Mouse (Mus musculus) E14TG2a.4 (cell line): ENCODE measurements around the gene Telo2.

Source experiments
- H3K27me3 ChIP-seq: 2 replicates; pipeline ENCODE4 v1.6.1; 2014; ENCODE audit warnings: low read length, control low read depth; ENCODE audit not compliant: insufficient read depth
- H3K36me3 ChIP-seq: 2 replicates; pipeline ENCODE4 v1.6.1; 2014; ENCODE audit warnings: low read length, control low read depth; ENCODE audit not compliant: insufficient read depth
- H3K4me1 ChIP-seq: replicated peaks from 2 replicates; pipeline ENCODE4 v1.6.1; 2014; ENCODE audit warnings: low read depth, low read length, control low read depth
- H3K4me3 ChIP-seq: replicated peaks from 2 replicates; pipeline ENCODE4 v1.5.1; 2014; ENCODE audit warnings: mild to moderate bottlenecking, low read length
- H3K9me3 ChIP-seq: 2 replicates; pipeline ENCODE4 v1.6.1; 2014; ENCODE audit warnings: low read length, control low read depth
- CTCF ChIP-seq: conservative IDR thresholded peaks from 2 replicates; pipeline ENCODE4 v1.5.1; 2014; ENCODE audit warnings: low read length
- NANOG ChIP-seq: IDR thresholded peaks from 2 replicates; pipeline ENCODE4 v1.6.1; 2014; ENCODE audit warnings: borderline replicate concordance, low read length, mixed read lengths
- POU5F1 ChIP-seq: IDR thresholded peaks from 2 replicates; pipeline ENCODE4 v1.6.1; 2014; ENCODE audit warnings: low read length, borderline replicate concordance

The Telo2 gene

GRCm38 (mm10) chr17:25111739-25112422 lies 3.9 kb downstream of the Telo2 start:
- Histone ChIP-seq H3K36me3 (peaks cover 76% of the 10 kb centered on the region), H3K9me3 (no peaks in the 10 kb centered on the region), H3K4me1 (peaks cover 21% of the 10 kb centered on the region), H3K27me3 (no peaks in the 10 kb centered on the region), H3K4me3 (no peak overlapping the region)
- TF ChIP-seq CTCF (no peak), NANOG (no peak), POU5F1 (no peak)

DNA sequence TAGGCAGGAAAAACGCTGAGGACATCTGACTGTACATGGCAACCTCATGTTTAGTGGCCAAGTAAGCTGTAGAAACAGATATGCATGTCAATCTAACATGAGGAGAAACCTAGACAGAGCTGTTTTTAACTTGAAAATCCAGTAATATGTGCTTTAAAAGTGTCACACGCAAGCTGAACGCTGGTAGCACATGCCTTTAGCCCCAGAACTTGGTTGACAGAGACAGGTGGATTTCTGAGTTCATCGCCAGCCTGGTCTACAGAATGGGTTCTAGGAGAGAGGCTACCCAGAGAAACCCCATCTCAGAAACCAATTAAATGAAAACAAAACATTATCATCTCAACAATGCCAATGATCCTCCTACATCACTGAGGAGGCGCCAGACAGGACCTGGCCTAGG lies 4.5 kb downstream of the Telo2 start:
- Histone ChIP-seq H3K36me3 (peaks cover 82% of the 10 kb centered on the region), H3K27me3 (no peaks in the 10 kb centered on the region), H3K4me3 (no peak overlapping the region), H3K4me1 (peaks cover 14% of the 10 kb centered on the region), H3K9me3 (no peaks in the 10 kb centered on the region)
- no peak for TF ChIP-seq CTCF
- no peak for TF ChIP-seq POU5F1
- TF ChIP-seq NANOG = no peak

GRCm38 (mm10) chr17:25110590-25110989 lies 5.2 kb downstream of the Telo2 start:
- TF ChIP-seq CTCF (no peak), NANOG (no peak)
- no peaks in the 10 kb centered on the region for H3K27me3 ChIP-seq
- no peak overlapping the region for H3K4me3 ChIP-seq
- peaks cover 89% of the 10 kb centered on the region for H3K36me3 ChIP-seq
- H3K4me1 ChIP-seq = peaks cover 11% of the 10 kb centered on the region
- no peaks in the 10 kb centered on the region for H3K9me3 ChIP-seq

- Histone ChIP-seq H3K9me3 (no peaks in the 10 kb centered on the region), H3K4me1 (peaks cover under 1% of the 10 kb centered on the region), H3K27me3 (no peaks in the 10 kb centered on the region), H3K4me3 (no peak overlapping the region), H3K36me3 (peaks cover 95% of the 10 kb centered on the region)
- TF ChIP-seq CTCF (peak; percentile 29), POU5F1 (no peak)
Observed at GRCm38 (mm10) chr17:25109578-25109977, 6.2 kb downstream of the Telo2 start.

GRCm38 (mm10) chr17:25107786-25108185 lies 8.0 kb downstream of the Telo2 start:
- no peak for TF ChIP-seq POU5F1
- no peak for TF ChIP-seq CTCF
- TF ChIP-seq NANOG = no peak

GRCm38 (mm10) chr17:25101338-25101737 lies 14.4 kb downstream of the Telo2 start:
- TF ChIP-seq CTCF (no peak), POU5F1 (no peak)
- no peaks in the 10 kb centered on the region for H3K4me1 ChIP-seq

More at GRCm38 (mm10) chr17:25107786-25108185, 8.0 kb downstream of the Telo2 start:
- Histone ChIP-seq H3K27me3 (no peaks in the 10 kb centered on the region), H3K9me3 (no peaks in the 10 kb centered on the region), H3K4me1 (no peaks in the 10 kb centered on the region), H3K36me3 (peaks cover 95% of the 10 kb centered on the region), H3K4me3 (no peak overlapping the region)

GRCm38 (mm10) chr17:25100052-25100451 lies 15.7 kb downstream of the Telo2 start:
- Histone ChIP-seq H3K9me3 (no peaks in the 10 kb centered on the region), H3K36me3 (peaks cover 73% of the 10 kb centered on the region), H3K4me3 (no peak overlapping the region), H3K4me1 (no peaks in the 10 kb centered on the region), H3K27me3 (no peaks in the 10 kb centered on the region)
- TF ChIP-seq NANOG (no peak), CTCF (no peak), POU5F1 (no peak)

More at GRCm38 (mm10) chr17:25101338-25101737, 14.4 kb downstream of the Telo2 start:
- H3K9me3 ChIP-seq = no peaks in the 10 kb centered on the region
- H3K27me3 ChIP-seq = no peaks in the 10 kb centered on the region
- H3K36me3 ChIP-seq = peaks cover 86% of the 10 kb centered on the region
- no peak overlapping the region for H3K4me3 ChIP-seq

- TF ChIP-seq CTCF = no peak
- no peak for TF ChIP-seq NANOG
- no peak for TF ChIP-seq POU5F1
- no peak overlapping the region for H3K4me3 ChIP-seq
- H3K4me1 ChIP-seq = no peaks in the 10 kb centered on the region
- no peaks in the 10 kb centered on the region for H3K27me3 ChIP-seq
- no peaks in the 10 kb centered on the region for H3K9me3 ChIP-seq
- peaks cover 58% of the 10 kb centered on the region for H3K36me3 ChIP-seq
Observed at GRCm38 (mm10) chr17:25096221-25096620, 19.5 kb downstream of the Telo2 start.

GRCm38 (mm10) chr17:25090450-25090849 lies 25.3 kb downstream of the Telo2 start:
- H3K9me3 ChIP-seq = no peaks in the 10 kb centered on the region
- no peak overlapping the region for H3K4me3 ChIP-seq
- TF ChIP-seq NANOG (no peak), CTCF (no peak), POU5F1 (no peak)
- H3K27me3 ChIP-seq = no peaks in the 10 kb centered on the region
- H3K36me3 ChIP-seq = peaks cover 29% of the 10 kb centered on the region
- H3K4me1 ChIP-seq = peaks cover 10% of the 10 kb centered on the region
